Mouse (Mus musculus) E14TG2a.4 (cell line): ENCODE data around the gene Mertk.

ENCODE experiments used
- H3K27me3 ChIP-seq: 2 replicates; pipeline ENCODE4 v1.6.1; 2014; ENCODE audit warnings: low read length, control low read depth; ENCODE audit not compliant: insufficient read depth
- H3K36me3 ChIP-seq: 2 replicates; pipeline ENCODE4 v1.6.1; 2014; ENCODE audit warnings: low read length, control low read depth; ENCODE audit not compliant: insufficient read depth
- H3K4me1 ChIP-seq: replicated peaks from 2 replicates; pipeline ENCODE4 v1.6.1; 2014; ENCODE audit warnings: low read depth, low read length, control low read depth
- H3K4me3 ChIP-seq: replicated peaks from 2 replicates; pipeline ENCODE4 v1.5.1; 2014; ENCODE audit warnings: mild to moderate bottlenecking, low read length
- H3K9me3 ChIP-seq: 2 replicates; pipeline ENCODE4 v1.6.1; 2014; ENCODE audit warnings: low read length, control low read depth
- CTCF ChIP-seq: conservative IDR thresholded peaks from 2 replicates; pipeline ENCODE4 v1.5.1; 2014; ENCODE audit warnings: low read length
- NANOG ChIP-seq: IDR thresholded peaks from 2 replicates; pipeline ENCODE4 v1.6.1; 2014; ENCODE audit warnings: borderline replicate concordance, low read length, mixed read lengths
- POU5F1 ChIP-seq: IDR thresholded peaks from 2 replicates; pipeline ENCODE4 v1.6.1; 2014; ENCODE audit warnings: low read length, borderline replicate concordance

The Mertk gene

DNA sequence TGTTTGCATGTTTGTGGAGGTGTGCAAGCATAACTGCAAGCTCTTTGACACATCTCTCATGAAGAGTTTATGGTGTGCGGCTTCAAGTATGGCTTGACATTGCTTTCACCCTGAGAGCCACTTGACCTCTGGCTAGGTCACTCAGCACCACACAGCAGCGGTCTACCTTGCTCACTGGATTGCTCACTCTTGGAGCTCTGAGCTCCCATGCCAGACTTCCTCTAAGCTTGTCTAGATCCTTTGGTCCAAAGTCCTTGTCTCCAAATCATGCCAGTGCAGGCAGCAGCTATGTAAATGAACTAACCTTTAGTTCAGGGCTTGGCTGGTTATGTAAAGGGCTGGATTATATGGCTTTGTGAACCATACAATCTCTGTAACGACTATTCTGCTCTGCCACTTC, 2.3 kb upstream of the Mertk start:
- peaks cover 18% of the 10 kb centered on the region for H3K27me3 ChIP-seq
- H3K4me3 ChIP-seq: no peak overlapping the region
- no peaks in the 10 kb centered on the region for H3K9me3 ChIP-seq
- TF ChIP-seq POU5F1 (no peak), NANOG (no peak), CTCF (no peak)
- H3K4me1 ChIP-seq: peaks cover 29% of the 10 kb centered on the region
- no peaks in the 10 kb centered on the region for H3K36me3 ChIP-seq

DNA sequence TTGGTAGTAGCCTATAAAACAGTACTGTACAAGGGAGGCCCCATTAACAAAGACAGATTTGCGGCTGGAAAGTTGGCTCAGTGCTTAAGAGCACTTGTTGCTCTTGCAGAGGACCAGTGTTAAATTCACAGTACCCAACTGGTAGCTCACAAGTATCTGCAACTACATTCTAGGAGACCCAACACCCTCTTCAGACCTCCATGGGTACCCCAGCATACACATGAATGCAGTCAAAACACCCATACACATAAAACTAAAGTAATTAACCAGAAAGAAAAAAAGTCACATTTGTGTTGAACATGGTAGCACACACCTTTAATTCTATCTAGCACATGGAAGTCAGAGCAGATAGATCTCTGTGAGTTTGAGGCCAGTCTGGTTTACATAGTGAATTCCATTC, 1.7 kb upstream of the Mertk start:
- Histone ChIP-seq H3K27me3 (peaks cover 18% of the 10 kb centered on the region), H3K4me1 (peaks cover 28% of the 10 kb centered on the region), H3K36me3 (no peaks in the 10 kb centered on the region), H3K4me3 (no peak overlapping the region), H3K9me3 (no peaks in the 10 kb centered on the region)
- TF ChIP-seq POU5F1 (no peak), NANOG (no peak), CTCF (no peak)

DNA sequence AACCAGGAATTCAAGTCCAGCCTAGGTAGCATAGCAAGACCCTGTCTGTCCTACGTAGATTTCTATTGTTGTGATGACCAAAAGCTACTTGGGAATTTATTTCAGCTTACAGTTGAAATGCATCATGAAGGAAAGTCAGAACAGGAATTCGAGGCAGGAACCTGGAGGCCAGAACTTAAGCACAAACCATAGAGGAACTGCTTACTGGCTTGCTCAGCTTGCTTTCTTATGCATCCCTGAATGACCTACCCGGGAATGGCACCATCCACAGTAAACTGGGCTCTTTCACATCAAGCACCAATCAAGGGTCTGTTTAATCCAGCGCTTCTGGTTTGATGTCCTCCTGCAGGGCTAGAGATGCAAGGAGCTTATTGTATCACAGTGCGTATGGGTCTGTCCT, 1.2 kb upstream of the Mertk start:
- Histone ChIP-seq H3K27me3 (peaks cover 18% of the 10 kb centered on the region), H3K36me3 (no peaks in the 10 kb centered on the region), H3K9me3 (no peaks in the 10 kb centered on the region), H3K4me1 (peaks cover 23% of the 10 kb centered on the region), H3K4me3 (peak overlapping the region; percentile 90)
- TF ChIP-seq CTCF (no peak), NANOG (no peak), POU5F1 (no peak)

DNA sequence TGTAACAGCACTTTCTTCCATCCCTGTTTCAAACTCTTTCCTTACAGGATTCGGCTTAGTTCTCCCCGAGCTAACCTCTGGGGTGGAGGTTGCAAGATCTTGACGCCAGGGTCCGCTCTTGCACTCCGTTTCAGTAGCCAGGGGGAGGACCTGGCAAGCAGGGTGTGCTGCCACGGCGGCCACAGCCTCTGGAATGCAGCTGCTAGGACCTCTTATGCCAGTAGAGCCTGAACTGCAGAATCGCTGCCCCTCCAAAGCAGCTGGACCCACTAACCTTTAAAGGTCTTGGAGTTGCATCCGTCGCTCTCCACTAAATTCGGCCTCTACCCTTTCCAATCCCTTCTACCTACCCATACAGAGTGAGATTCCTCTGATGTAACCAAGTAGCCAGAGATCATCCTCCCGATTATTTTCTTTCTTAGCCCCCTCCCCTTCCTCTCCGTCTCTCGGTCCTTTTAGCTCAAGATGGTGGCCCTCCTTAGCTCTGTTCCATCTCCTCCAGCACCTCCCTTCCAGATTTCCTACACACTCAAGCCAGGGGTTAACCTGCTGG, 540 bp upstream of the Mertk start:
- H3K4me1 ChIP-seq: peaks cover 17% of the 10 kb centered on the region
- no peaks in the 10 kb centered on the region for H3K36me3 ChIP-seq
- H3K27me3 ChIP-seq: peaks cover 18% of the 10 kb centered on the region
- no peaks in the 10 kb centered on the region for H3K9me3 ChIP-seq
- TF ChIP-seq NANOG (no peak), CTCF (peak; percentile 17)
- peak overlapping the region; percentile 90 for H3K4me3 ChIP-seq

DNA sequence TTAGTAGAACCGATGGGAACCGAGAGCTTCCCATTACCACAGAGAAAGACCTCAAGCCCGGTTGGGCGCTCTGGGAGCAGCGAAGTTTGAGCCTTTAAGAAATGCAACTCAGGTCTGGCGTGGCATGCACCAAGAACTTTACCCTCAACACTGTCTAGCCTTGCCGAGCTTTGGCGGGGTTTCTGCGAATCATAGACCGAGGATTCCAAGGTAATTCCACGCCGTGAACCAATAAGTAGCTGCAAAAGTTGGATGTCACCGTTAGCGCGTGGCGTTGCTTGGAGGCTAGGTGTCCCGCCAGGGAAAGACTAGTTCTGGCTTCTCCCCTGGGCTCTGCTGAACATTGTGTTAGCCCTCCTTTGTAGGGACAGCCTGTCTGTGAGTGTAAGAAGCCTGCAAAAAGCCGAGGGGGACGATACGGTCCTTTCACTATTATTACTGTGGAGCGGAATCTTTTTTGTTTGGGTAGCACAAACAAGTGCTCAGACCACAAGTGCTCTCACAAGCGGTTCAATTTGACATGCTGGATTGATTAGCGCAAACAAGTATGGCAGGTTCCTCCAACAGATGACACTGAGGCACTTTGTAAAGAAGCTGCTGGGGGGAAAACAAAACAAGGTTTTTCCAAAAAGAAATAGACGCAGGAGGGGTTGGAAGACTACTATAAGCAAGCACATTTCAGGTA, 587 bp downstream of the Mertk start:
- no peak for TF ChIP-seq POU5F1
- TF ChIP-seq CTCF: no peak
- no peak for TF ChIP-seq NANOG
- no peaks in the 10 kb centered on the region for H3K9me3 ChIP-seq
- H3K36me3 ChIP-seq: no peaks in the 10 kb centered on the region
- H3K4me3 ChIP-seq: peak overlapping the region; percentile 90
- peaks cover 15% of the 10 kb centered on the region for H3K4me1 ChIP-seq
- peaks cover 18% of the 10 kb centered on the region for H3K27me3 ChIP-seq

DNA sequence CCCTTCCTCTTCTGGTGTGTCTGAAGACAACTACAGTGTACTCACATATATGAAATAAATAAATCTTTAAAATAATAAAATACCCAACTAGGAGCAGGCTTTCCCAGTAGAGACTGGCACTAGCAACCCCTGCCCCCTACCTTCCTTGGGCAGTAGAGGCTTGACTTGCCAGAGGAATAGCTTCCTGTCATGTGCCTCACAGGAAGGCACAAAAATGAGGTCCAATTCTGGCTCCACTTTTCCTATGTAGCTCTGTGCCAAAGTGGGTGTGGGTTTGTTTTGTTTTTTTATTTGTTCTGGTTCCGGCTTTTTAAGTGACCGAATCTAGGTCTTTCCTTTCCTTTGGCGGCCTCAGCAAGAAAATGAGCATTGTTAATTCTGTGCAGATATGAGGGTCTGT, 5.7 kb downstream of the Mertk start:
- H3K4me3 ChIP-seq: no peak overlapping the region
- H3K9me3 ChIP-seq: no peaks in the 10 kb centered on the region
- no peak for TF ChIP-seq CTCF
- TF ChIP-seq NANOG: no peak
- no peak for TF ChIP-seq POU5F1
- H3K36me3 ChIP-seq: no peaks in the 10 kb centered on the region
- 0 out of 2 replicates have a peak, but pooled peaks cover 3% of the 10 kb centered on the region for H3K4me1 ChIP-seq
- peaks cover 20% of the 10 kb centered on the region for H3K27me3 ChIP-seq

- peaks cover 8% of the 10 kb centered on the region; the same call in 1 of the 2 replicates for H3K27me3 ChIP-seq
- no peak for TF ChIP-seq POU5F1
- TF ChIP-seq NANOG: no peak
- no peak overlapping the region for H3K4me3 ChIP-seq
- H3K36me3 ChIP-seq: no peaks in the 10 kb centered on the region
- no peaks in the 10 kb centered on the region for H3K4me1 ChIP-seq
- H3K9me3 ChIP-seq: no peaks in the 10 kb centered on the region
Measured at GRCm38 (mm10) chr2:128709264-128709663, 10.5 kb downstream of the Mertk start.

DNA sequence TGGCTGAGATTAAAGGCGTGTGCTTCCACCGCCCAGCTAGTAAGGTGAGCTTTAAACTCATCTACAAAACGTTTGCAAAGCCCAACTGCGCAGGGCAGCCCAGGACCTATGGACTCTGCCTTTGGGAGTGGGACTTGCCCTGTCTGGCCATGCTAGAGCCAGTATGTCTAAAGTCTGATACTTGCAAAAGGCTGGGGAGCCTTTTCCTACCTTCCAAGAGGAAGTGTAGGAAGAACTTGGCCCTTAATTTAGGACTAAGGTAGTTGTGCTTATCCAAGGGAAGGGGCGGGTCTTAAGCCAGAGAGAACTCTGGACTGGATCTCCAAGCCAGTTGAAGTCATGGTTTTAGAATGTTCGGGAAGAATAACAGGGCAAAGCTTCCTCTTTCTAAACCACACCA, 11.9 kb downstream of the Mertk start:
- Histone ChIP-seq H3K27me3 (no peaks in the 10 kb centered on the region; the same call in 1 of the 2 replicates), H3K4me3 (no peak overlapping the region), H3K9me3 (no peaks in the 10 kb centered on the region), H3K36me3 (no peaks in the 10 kb centered on the region), H3K4me1 (no peaks in the 10 kb centered on the region)
- no peak for TF ChIP-seq NANOG
- TF ChIP-seq POU5F1: no peak
- TF ChIP-seq CTCF: no peak

GRCm38 (mm10) chr2:128712940-128713339, 14.2 kb downstream of the Mertk start:
- no peak for TF ChIP-seq POU5F1
- no peak for TF ChIP-seq NANOG
- TF ChIP-seq CTCF: no peak
- H3K36me3 ChIP-seq: no peaks in the 10 kb centered on the region
- H3K4me3 ChIP-seq: no peak overlapping the region
- H3K9me3 ChIP-seq: no peaks in the 10 kb centered on the region
- no peaks in the 10 kb centered on the region; the same call in 1 of the 2 replicates for H3K27me3 ChIP-seq
- 0 out of 2 replicates have a peak, but pooled peaks cover 4% of the 10 kb centered on the region for H3K4me1 ChIP-seq
